Mouse (Mus musculus) stomach, postnatal 0 days (tissue): ENCODE results near the gene Trim63.

Experiments
- CTCF ChIP-seq: IDR thresholded peaks from 2 replicates; pipeline ENCODE4 v1.5.1; 2016; ENCODE audit warnings: antibody characterized with exemption, low read depth, mild to moderate bottlenecking, moderate library complexity
- EP300 ChIP-seq: optimal IDR thresholded peaks from 2 replicates; pipeline ENCODE3; 2016; ENCODE audit warnings: antibody characterized with exemption

GRCm38 (mm10) chr4:134306963-134307362 lies 8.0 kb upstream of the Trim63 start:
- no peak for TF ChIP-seq EP300
- no peak for TF ChIP-seq CTCF
